Mouse (Mus musculus): ENCODE measurements around the gene Smoc2. TPM values are rescaled to one million over a fixed set of nuclear protein-coding genes. Genes with fewer than 3 reads are reported as not detected.

Gene Smoc2
- total RNA-seq, 4 experiments from 2014 or later = 29.1 to 46.6 (median 31.3) TPM

DNA sequence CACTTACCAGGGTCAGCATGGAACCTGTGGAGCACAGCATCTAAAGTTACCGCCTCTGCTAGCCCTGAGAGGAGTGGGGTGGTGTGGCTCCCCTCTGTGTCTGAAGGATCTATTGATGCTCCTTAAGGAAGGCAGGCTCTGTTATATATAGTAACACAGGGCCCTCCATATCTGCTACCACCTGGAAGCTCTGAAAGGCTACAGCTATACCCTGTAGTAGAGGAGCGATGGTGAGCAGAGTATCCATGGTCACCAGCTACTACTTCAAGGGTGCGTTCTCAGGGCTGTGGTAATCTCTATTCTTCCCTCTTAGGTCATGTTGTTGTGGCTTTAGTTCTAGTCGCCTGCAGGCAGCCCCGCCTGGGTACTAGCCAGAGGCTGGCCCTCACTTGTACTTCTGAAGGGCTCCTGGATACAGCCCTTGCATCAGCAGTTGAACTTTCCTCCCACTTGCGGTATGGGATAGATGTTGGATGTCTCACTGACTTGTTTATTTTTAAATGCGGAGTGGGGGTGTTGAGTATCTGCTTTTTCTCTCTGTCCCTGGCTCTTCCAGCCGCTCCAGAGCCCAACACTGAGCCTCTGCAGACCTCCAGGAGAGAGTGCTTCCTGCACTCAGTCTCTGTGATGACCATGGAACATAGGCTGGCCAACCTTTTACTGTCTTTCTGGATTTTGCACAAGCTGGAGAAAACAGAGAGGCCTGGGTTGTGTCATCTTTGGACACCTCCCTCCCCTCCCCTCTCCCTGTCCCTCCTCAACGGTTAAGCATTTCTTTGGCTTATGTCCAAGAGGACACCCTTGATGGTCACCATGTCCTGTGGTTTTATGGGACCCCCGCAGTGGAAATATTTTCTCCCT lies 74.1 kb downstream of the Smoc2 start:
- DNase-seq = no peak

DNA sequence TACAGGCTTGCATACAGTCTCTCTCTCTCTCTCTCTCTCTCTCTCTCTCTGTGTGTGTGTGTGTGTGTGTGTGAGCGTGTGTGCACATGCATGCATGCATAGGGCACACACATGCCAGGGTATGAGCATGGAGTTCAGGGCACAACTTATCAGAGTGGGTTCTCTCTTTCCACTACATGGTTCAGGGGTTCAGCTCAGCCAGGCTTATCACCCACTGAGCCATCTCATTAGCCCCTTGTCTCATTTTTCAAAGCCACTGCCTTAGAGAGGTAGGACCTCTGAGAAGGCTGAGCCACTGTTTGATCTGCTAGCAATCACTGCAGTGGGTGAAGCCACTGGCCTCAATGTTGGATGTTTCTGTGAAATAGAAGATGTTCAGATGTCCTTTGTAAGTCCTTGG lies 82.2 kb downstream of the Smoc2 start:
- DNase-seq = no peak

DNA sequence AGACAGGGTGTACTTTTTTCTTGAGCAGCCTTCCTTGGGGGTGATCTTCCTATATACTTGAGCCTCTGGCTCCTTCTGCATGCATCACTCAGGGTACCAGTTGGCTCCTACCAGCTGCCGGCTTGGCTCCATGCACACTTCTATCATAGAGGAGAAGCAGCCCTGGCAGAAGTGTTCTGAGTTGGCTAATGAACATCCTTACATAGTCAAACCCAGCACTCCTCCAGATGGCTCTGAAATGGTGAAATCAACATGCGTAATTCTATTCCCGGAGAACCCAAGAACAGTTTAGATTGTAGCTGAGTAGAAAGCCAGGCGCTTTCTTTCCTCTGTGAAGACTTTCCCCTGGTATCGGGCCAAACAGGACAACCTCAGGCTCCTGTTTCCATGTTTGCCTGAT lies 91.2 kb downstream of the Smoc2 start:
- no peak for DNase-seq

DNA sequence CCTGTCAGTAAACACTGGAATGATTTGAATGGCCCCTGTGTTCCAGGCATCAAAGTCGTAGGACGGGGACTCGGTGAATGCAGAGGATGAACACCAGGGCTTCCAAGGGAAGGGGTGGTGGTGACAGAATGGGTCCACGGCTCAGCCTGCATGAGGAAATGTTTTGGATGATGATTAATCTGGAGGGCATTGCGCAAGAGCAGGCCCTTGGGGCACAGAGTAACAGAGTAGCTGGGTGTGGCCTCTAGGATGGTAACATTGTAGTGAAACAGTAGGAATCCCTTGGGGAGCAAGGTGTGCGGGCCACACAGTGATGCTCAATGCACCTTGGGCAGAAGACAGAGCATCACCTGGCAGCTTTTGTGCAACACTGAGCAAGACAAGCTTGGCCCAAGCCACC lies 92.3 kb downstream of the Smoc2 start:
- no peak for DNase-seq

DNA sequence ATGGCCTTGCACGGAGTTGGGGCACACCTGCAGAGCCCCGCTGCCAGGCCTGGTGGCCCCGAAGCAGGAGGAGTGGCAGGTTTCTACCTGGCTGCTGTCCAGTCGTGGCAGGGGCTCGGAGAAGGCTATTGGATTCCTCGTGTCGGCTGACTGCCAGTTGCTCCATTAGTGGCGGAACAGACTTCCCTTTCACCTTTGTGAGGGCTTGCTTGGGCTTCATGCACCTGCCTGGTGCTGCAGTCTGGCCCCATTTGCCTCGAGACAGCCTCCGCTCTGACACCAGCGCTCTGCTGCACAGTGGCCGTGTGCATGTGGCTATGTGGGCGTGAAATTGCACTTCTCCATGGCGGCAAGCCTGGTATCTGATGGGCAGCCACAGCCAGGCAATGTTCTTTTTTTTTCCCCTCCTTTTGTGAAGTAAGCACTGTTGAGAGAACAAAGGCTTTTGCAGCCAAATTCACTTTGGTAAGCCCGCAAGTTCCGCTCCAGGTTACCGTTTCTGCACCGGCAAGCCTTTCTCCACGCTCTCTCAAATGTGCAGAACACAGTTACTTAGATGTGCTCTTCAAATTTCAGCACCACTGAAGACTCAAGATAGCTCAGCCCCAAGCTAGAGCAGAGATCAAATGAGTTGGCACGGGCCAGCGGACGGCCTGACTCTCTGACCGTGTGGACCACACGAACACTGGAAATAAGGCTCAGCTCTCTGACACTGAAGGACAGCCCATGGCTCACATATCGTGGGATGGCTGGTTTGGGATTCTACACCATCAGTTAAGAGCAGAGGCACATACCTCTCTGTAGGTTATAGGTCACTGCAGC lies 93.2 kb downstream of the Smoc2 start:
- no peak for DNase-seq

DNA sequence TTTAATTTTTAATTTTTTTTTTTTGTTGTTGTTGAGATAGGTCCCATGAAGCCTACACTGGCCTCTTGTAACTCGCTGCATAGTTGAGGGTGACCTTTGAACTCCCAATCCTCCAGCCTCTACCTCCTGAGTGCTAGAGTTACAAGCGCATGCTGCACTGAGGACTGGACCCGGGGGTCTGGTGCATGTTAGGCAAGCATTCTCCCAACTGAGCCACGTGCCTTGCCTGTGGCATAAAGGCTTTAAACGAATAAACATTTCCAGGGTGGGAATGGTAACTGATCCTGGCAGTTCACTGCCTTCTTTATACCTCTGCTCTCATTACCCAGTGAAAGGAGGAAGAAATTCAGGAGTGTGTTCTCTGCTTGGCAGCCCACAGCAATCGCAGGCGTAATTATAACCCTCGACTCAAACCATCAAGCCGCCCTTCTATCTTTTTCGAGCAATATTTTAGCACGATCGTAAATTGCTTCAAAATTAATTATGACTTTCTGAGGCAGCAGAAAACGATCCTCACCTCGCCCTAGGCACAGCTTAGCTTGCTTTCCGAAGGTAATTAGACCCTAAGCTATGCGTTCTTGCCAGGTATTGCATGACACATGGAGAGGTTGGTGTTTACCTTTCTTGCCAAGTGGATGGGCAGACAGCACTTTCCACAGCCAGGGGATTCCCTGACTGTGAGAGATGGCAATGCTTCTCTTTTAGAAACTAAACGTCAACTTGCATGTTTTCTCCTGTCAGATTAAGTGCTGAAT lies 99.6 kb downstream of the Smoc2 start:
- DNase-seq = no peak

DNA sequence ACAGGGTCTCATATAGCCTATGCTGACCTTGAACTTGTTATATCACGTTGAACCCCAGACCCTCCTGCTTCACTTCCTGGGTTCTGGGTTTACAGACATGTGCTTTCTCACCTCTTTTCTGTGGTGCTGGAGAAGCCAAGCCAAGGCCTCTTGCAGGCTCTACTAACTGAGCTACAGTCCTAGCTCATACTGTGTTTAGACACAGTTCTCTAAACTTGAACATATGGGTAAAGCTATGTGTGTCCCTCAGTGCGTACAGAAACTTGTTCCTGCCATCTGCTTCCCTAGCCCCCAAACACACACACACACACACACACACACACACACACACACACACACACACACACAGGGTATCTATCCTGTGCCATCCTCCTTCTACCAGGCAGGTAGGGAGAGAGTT lies 100.2 kb downstream of the Smoc2 start:
- DNase-seq = no peak

DNA sequence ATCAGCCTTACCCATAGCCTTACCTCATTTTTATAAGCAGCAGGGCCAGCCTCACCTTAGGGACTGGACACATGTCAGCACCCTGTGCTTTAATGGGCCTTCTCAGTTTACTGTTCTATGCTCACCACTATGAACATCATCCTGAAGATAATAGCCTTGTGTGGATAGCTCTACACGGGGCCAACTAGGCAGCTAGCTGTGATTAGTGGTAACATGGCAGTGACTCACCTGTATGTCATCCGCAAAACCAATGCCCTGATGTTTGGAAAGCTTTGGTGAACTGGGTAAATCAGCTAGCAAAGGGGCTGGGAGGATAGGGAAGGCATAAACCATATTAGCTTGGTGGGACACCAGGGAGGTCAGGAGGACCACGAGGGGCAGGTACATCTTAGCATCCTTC lies 100.7 kb downstream of the Smoc2 start:
- DNase-seq = no peak

DNA sequence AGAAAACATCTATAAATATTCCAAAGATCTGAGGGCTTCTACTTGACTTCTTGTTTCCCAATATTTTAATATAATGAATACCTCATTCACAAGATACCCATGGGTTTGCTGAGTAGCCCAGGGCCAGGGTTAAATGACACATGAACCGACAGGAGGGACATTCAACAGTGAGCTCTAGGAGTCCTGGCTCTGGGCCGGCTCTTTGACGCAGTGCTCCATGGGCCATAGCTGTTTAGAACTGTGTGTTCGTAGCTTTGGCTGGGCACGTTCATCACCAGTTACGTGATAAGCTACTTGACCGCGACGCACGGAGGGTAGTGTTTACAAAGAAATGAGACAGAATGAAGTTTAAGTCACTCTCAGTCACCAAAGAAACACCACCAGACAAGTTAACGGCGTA lies 101.2 kb downstream of the Smoc2 start:
- DNase-seq = no peak

DNA sequence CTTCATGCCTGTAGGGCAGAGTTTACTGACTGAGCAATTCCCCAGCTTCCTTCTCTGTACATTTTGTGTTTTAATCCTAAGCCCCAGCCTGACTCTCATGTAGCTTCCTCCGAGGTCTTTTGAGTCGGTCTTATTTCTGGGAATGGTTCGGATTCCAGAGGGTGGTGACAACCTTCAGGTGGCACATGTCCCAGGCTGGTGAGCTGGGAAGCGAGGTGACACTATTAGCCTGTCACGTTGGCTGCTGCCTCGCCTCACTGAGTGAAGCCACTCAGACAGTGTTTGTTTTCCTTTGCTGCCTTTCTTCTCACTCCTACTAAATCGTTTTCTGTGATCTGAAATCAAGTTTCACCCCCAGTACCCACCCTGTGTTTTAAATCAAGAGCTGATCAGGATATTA lies 102.2 kb downstream of the Smoc2 start:
- no peak for DNase-seq

DNA sequence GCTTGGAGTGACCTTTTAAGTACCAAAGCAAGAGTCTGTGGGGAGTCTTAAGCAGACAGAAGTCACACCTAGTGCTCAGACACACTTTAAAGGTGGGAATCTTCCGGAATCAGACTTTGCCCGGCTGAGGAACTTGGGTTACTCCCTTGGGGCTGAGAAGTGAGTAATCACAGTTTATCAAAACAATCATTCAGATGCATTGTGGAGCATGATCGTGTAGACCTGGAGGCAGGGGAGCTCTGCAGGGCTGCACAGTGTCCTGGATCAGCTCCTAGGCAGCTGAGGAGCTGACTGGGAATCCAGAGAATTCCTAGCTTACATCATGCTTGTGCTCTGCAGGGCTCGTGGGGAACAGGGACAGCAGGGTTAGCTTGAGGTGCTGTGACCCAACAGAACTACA lies 104.7 kb downstream of the Smoc2 start:
- no peak for DNase-seq

DNA sequence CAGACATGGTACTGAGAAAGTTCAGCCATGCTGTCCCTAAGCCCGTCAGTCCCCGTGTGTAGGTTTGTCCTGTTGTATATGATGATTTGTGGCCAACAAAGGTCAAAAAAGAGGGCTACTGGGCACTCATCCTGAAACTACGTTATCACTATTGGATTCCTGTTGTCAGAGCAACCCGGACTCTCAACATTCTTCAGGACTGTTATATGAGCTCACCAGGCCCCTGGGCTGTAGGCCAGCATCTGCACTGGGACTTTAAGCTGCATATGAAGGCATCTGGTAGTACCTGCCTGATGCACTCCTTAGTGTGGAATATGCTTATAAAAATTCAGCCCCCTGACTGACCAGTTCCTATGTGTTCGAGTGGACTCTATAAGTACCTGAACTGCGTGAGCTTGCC lies 105.7 kb downstream of the Smoc2 start:
- DNase-seq = no peak

DNA sequence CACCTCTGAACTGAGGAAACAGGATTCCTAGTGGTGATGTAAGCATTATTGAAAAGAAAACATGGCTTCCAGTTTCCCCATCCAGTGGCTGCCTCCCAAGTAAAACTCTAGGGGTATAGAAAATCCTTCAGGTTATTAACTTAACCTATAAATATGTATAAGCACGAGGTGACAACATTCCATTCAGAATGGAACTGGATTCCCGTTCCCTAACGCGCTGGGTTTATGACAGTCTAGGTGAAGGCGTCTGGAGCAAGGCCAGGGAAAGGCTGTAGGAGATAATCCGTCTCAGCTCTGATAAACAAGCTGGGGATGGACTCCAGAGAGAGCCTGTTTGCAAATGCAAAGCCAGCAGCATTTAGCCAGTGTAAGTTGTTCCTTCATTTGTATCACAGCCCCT lies 108.0 kb downstream of the Smoc2 start:
- no peak for DNase-seq

DNA sequence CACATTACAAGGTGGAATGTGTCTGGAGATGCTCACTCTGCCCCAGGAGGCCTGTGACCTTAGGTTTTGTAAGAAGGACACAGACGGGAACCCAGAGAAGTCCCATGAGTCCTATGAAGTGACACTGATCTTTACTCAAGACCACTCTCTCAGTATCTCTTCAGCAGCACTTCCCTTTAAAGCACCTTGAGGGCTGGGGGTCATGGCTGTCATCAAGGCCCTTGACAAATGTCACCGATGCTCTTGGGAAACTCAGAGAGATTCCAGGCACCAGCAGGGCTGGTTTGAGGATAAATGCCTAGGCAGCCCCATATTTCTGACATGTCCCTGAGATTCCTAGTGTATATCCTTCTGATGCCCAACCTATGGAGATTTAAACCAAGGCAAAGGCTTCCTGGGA lies 113.1 kb downstream of the Smoc2 start:
- no peak for DNase-seq

DNA sequence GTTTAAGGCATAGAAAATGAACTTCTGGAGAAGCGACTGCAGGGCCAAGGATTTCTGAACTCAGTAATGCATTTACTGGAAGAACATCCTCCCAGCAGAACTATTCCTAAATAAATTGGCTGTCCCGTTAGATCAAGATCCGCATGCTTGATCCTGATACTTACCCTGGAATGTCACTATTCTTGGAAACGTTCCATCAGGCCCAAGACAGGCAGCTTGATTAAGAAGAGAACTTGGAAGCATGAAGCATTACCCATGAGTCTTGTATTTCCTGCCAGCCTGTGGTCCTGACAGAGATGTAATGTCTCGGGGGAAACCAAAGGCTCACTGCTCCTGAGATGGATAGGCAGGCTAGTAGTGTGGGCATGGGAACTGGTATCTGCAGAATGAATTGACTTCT lies 115.6 kb downstream of the Smoc2 start:
- DNase-seq = no peak

DNA sequence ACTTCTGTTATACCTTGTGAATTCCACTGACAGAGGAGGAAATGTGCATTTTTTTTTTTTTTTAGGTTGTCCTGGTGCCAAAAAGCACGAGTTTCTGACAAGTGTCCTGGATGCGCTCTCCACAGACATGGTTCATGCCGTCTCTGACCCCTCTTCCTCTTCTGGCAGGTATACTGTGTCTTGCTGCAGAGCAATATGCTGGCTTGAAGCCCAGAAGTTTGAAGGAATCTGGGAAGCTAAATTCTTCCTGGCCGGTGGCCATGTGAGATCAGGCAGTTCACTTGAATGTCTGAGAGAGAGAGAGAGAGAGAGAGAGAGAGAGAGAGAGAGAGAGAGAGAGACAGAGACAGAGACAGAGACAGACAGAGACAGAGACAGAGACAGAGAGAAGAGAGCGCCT lies 118.2 kb downstream of the Smoc2 start:
- DNase-seq = peak; percentile 41

DNA sequence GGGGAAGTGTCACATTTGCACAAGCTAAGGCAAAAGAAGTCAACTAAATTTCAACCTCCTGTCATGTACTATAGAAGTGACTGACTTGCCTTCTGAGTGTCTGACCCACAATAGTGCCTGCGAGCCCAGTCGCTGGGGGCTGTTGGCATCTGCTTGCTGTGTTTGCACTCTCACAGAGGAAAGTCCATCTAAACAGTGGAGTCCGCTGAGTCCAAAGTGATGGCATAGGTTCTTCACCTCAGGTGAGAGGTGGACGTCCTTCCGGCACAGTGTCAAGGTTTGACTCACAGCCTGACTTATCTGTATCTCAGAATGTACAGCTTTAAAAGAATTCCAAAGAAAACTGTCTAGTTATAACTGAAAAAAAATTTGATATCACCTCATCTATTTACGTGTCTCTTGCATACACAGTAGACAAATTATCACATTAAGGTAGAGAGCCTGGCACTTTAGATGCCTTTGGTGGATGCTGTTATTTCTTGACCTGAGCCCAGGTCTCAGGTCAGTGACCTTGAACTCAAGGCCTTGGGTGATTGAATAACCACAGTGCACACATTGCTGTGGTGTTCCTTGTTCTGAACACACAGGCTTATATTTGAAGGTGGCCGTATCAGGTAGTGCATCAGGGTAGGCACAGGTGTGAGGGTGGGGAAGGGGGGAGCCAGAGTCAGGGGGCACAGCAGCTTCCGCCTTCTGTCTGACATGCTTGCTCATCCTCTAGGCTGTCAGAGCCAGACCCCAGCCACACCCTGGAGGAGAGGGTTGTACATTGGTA lies 119.5 kb downstream of the Smoc2 start:
- no peak for DNase-seq

DNA sequence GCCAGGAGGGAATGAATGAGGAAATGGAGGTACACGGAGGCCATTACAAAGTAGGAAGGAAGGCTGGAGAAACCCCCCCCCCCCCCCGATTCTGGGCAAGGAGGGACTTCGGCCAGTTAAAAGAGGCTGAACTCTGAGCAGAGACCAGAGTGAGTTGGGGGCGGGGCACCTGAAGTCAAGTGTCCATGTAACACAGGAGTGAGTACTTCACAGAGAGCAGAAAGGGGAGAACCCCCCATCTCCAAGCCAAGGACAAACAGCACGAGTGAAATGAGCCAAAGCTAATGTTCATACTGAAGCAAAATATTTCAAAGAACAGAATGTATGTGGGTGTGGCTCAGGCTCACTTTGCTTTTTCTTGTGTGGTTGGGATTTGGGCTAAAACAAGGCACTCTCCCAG lies 121.7 kb downstream of the Smoc2 start:
- no peak for DNase-seq

DNA sequence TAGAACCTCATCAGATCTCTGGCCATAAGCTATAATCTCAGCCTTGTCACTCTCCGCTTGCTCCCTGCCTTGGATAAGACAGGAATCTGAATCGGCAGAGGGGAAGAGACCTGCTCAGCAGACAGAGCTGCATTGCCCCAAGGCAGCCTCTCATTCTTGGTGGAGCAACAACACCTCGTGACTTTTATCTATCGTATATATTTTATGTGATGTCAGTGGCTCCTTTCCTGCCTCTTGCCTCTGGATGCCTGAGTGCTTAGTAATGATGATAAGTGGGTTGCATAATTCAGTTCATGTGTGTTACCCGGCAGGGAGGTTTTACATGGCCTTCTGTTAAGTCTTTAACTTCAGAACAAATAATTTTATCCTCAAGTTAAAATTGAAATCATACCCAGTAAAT lies 128.6 kb downstream of the Smoc2 start:
- DNase-seq = no peak

DNA sequence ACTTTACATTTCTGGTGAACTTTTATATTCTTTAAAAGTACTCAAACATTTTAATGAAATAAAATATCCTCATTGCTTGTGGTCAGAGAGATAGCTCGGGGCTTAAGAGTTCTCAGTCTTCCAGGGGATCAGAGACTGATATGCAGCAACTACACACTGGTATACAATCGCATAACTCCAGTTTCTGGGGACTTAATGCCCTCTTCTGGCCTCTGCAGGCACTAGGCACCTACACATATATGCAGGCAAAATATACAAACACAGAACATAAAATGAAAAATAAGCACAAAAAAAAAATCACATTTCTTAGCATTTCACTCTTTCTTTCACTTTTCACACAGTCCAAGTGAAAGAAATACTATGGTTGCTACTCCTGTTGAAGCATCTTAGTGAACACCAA lies 133.2 kb downstream of the Smoc2 start:
- DNase-seq = no peak

DNA sequence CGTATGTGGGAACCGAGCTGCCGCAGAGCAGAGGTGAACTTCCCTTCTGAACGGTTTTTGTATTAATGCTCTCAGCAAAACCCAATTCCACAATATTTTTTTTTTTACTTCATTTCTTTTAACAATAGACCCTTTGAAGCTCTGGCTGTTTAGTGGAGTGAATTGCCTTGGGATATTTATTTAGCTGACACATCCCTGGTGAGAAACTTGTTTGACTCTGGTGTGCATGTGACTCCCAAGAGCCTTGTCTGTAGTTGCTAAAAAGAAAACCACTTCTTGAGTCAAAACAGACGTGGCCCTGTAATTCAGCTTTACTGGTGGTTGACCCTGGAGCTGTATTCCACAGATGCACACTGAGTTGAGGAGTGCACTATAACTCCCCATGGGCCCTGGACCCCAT lies 135.2 kb downstream of the Smoc2 start:
- DNase-seq = no peak

DNA sequence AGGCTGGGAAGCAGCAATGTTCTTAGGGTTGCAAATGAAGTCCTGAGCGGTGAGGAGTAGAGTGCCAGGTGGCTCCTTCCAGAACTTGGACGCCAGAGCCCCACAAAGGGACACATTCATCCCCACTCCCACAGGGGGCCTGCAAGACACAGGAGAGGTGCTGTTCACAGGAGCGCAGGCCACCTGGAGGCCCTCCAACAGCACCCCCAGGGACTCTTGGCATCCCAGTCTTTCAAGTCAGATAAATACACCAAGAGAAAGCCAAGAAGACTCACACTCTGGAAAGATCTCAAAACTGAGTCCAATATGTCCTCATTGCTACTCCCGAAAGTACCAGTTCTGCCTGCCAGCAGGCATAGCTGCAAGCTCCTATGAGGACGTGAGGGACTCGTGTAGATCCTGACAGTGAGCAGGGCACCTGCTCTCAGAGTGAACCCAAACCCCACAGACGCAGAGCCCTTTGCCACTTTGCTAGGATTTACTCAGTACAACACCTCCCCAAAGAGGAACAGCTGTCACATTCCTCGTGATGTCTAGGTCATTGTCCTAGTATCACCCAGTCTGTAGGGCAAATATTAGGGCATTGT lies 141.2 kb downstream of the Smoc2 start:
- DNase-seq = no peak
